Mouse (Mus musculus) adrenal gland, postnatal 4 days (tissue): ENCODE data around the gene Mst1. TPM values are rescaled to one million over a fixed set of nuclear protein-coding genes. Genes with fewer than 3 reads are reported as not detected.

ENCODE experiments used
- DNase-seq, 2 experiments: peaks; one replicate each; pipeline ENCODE4 v3.0.0; 2021 to 2022; ENCODE audit warnings: low spot score in 2 of 2, mixed read lengths in 2 of 2
- total RNA-seq, 2 experiments: library from RNA; stranded (reverse); gene quantifications; 2 replicates each; pipeline ENCODE4 v1.2.3; 2021

Mst1 gene
- total RNA-seq, 2 experiments from 2014 or later: 0.67 to 10.3 TPM

DNA sequence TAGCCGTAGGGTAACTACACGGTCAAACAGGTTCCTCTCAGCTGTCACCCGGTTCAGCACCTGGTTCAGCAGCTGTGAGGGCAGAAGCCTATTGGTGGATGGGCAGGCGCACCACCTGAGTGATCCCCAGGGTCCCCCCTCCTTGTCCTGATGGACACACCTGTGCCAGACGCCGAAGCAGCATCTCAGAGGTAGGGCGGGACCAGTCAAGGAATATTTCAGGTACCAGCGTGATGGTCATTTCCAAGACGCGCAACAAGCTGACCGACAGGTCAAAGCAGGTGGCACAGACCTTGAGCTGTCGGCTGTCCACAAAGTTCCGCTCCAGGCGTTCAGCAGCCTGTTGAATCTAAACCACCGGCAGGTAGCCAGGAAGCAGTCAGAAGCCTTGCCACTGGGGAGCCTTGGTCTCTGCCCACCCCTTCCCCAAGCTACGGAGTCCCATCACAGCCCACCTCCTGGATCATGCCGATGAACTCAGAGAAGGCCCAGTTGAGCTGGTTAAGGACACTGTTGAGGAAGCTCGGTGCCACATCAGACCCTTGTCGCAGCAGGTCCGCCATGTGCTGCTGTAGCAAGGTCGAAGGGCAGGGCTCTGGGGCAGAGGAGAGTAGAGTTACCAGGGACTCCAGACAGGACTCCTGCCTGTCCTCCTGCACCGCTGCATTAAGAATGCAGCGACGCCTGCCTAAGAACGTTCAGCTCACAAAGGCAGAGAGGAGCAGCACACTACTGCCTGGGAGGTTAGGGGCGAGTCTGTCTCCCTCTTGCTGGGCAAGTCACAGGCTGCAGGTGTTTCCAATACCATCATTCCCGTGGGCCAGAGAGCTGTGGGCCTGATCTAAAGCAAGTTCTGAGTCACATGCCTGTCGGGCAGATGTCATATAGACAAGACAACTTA, 23.6 kb upstream of the Mst1 start:
- no peak for DNase-seq

DNA sequence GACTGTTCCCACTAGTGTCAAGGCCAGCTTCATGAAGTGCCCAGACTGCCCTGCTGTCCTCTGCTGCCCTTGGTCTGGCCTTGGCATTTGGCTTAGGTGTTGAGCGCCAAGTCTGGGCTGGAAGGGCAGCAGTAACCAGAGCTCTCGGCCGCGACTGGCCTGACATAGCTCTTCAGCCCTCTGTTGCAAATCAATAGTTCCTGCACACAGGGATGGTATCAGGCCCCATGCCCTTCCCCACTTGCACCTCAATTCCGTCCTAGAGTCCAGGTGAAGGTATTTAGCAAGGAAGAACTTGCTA, 23.0 kb upstream of the Mst1 start:
- no peak for DNase-seq

DNA sequence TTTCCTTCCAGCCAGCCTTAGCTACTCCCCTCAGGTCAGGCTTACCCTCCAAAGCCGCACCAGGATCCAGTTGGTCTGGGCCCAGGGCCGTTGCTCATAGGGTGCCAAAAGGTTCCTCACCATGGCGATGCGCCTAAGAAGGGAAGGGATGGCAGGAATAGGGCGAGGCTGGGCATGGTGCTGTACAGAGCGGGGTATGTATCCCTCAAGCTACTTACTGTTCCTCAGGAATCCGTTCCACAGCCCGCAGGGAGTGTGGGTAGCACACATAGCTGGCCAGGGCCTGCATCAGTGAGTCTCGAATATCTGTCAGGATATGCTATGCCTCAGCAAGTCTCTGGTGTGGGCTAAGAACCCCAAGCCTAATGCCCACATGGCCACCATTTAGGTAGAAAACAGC, 21.9 kb upstream of the Mst1 start:
- no peak for DNase-seq

DNA sequence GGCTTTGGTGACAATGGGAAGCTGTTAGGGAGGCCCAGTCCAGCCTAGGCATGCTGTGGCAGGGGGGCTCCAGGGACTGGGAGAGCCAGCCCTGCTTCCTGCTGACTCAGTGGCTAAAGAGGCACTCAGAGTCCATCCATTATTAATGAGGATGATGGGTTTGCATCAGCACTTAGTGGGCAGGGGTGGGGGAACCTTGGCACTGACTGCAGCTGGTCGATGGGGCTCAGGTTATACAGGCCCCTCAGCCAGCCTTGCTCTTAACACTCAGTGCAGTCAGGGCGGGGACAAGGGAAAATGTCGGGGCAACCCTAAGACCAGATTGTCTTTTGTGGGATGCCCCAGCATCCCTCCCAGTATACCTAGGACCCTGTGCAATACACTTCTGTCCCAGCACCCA, 18.1 kb upstream of the Mst1 start:
- no peak for DNase-seq

DNA sequence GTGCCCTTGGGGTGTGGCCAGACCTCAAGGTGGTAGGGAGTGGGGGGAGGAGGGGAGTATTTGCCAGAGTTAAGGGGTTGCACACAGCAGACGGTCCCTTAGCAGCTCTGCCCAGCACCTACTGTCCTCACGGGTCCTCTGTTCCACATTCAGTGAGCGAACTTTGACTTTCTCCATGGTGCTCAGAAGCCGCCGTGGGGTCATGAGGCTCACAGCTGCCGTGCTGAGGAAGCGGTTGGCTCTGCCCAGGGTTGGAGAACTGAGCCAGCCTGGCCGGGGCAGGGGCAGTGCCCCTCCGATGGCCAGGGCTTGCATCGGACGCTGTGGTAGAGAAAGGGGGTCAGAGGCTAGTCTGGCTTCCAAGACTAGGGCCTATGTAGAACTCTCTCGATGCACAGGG, 16.9 kb upstream of the Mst1 start:
- DNase-seq: no peak

DNA sequence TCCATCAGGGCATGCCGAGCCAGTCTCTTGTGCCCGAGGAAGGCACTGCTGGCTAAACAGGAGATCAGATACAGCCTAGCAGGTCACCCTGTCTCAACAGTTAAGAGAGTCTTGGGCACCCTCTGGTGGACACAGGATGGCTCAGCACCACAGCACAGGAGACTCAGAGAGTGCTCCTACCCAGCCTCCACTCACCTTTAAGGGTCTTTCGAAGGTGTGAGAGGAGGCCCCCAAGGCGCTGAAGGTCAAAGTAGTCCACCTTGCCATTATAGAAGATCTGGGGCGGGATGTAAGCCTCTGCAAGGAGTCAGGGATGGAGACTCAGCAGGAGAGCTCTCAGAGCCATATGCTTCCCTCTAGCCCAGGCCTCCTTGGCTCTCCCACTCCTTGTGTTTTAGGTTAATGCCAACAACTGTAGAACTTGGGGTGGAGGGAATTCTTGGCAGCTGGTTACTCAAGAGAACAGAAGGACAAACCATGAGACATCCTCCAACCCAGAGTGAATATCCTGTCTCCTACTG, 14.7 kb upstream of the Mst1 start:
- no peak for DNase-seq

DNA sequence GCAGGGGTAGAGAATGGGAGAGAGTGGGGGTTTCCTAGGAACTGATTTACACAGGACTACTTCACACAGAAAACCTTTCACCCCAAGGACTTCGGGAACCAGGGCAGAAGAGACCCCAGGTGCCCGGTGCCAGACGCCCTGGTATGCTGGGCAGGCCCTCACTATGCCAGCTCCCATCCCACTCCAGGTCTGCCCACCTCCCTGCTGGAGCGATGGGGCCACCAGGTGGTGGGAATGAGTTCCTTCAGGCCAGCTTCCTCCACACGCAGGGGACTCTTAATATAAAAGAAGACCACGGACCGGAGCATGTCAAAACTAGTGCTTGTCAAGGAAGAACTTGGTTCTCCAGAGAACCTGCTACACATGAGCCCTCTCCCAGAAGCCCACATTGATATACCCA, 13.0 kb upstream of the Mst1 start:
- no peak for DNase-seq

DNA sequence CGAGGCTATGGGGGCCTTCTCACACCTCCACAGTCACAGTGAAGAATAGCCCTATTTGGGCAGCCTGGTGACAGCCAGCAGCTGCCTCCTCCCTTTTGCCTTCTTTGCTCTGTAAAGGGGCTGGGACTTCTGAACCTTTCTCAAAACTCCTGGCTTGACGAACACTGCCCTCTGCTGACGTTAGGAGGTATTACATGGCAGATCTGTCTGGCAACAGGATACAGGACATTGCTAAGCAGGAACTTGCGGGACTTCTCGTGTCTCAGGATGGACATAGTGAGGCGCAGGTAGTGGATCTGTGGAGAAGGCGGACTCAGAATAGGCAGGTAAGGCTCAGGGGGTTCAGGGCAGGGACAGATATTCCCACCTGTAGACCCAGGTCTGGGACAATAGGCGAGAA, 12.3 kb upstream of the Mst1 start:
- DNase-seq: peak in 1 of 2 experiments; percentile 71

DNA sequence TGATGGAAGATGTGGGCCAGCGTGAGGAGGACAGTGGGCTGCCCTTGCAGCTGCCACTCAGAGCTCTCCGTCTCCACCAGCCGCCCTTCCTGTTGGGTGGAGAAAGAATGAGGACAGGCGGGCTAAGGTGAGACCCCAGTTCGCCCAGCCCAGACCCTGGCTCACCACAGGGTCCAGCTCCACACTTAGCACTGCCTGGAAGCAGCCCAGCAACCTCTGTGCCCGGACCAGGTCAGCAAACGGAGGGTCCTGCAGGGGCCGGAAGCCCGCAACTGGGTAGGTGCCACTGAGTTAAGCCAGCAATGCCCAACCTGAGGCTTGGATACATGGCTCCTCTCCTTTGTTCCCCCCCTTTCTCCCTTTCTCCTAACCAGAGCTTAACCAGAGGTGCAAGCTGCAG, 11.2 kb upstream of the Mst1 start:
- DNase-seq: no peak

DNA sequence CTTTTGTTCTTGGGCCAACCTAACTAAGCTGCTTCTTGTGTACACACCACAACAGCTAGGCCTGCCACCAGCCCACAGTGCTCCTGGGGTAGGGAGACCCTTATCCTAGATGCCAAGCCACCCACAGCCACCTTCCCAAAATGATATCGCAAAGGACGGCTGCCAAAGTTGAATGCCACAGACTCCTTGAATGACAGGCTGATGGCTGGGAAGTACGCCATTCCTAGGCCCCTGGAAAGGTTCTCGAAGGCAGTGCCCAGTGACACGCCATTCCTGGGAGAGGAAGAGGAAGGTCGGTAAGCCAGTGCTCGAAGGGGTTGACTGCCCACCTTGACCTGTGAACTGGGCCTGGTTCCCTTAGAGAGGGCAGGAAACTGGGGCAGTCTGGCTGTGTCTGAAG, 10.7 kb upstream of the Mst1 start:
- DNase-seq: no peak

DNA sequence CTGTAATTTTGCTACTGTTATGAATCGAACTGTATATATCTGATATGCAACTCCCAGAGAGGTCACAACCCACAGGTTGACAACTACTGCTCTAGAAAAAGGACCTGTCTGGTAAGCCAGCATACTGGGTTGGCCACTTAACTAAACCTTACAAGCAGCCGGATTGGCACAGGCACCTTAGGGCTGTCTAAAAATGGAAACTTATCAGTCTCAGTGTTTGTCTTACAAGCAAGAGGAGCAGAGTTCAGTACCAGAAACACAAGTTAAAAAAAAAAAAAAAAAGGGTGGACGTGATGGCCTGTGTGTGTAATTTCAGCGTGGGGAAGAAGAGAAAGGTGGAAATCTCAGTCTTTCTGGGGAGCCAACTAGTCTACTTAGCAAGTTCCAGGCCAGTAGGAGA, 8.4 kb upstream of the Mst1 start:
- DNase-seq: no peak

DNA sequence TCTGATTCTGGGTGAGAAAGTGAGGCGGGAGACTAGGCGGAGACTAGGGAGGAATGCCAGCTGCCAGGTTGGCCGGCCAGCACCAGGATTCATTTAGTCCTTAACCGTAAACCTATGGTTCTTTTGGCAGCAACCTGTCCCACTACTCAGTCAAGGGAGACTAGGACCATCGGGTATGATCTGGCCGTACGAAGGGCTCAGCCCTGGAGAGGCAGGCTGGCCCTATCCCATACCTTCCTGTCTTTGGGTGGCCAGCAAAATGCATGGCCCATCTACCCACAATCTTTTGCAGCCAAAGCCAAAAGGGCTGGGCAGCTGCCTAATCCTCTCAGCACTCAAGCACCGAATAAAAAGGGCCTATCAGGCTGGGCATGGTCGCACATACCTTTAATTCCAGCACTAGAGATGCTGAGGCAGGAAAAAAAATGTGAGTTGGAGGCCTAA, 7.7 kb upstream of the Mst1 start:
- DNase-seq: no peak

DNA sequence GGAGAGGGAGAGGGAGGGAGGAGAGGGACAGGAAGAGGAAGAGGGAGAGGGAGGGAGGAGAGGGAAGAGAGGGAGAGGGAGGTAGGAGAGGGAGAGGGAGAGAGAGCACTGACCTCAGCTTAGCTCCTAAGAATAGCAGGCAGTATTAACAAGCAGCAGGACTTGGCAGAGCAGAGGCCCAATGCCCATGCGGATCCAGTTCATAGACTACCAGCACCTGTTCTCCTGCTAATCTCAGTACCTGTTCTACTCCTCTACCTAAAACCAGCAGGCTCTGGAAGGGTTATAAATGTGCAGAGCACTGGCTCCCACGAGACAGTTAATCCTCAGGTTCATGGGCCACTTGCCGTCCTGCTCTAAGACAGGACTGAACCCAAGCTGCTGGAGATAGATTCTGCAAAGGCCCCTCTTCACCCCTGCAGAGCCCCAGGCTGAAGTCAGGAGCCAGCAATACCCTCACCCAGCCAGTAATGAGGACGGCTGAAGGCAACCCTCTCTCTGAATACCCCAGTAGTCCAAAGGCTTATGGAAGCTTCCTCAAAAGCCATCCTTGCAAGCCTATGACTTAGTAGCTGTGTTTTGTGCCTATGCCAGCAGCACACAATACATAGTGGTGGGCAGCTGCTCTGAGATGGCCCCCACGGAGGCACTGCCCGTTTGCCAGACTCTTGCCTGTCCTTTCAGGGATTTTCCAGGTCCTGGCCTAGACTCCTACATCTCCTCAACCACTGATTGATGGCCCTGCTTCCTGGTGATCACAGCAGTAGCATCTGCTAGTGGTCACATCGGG, 6.9 kb upstream of the Mst1 start:
- DNase-seq: no peak

DNA sequence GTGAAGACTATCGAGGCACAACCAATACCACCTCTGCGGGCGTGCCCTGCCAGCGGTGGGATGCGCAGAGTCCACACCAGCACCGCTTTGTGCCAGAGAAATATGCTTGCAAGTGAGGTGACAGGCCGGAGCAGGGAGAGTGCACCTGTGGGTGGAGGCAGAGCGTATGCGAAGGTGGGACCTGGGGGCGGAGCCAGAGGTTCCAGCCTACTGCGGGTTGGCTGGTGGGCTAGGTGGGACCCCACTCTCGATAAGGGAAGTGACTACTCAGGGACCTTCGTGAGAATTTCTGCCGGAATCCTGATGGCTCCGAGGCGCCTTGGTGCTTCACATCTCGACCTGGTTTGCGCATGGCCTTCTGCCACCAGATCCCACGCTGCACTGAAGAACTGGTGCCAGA, 2.3 kb downstream of the Mst1 start:
- no peak for DNase-seq

DNA sequence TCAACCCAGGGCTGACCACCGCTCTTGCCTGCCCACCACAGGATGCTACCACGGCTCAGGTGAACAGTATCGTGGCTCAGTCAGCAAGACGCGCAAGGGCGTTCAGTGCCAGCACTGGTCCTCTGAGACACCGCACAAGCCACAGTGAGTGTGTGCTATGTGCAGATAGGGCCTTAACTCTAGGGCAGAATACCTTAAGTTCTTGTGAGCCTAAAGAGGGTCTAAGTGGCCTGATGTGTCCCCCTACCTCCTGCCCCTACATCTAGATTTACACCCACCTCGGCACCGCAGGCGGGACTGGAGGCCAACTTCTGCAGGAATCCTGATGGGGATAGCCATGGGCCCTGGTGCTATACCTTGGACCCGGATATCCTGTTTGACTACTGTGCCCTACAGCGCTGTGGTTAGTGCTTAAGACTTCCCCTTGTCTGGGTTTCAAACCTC, 2.8 kb downstream of the Mst1 start, which contains the start of gene Rnf123:
TSS of gene Rnf123 (minus strand) at position 359 of the 444 bp plus-strand sequence.
- DNase-seq: no peak

DNA sequence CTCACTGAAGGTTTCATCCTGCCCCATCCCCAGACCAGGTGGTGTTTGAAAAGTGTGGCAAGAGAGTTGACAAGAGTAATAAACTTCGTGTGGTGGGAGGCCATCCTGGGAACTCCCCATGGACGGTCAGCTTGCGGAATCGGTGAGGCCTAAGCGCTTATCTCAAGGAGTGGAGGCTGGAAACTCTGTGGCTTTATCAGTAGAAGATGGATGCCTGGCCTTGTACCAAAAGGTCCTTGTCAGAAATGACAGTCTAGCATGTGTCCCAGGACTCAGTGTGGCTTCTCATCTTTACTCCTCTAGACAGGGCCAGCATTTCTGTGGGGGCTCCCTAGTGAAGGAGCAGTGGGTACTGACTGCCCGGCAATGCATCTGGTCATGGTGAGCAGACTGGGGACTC, 3.3 kb downstream of the Mst1 start:
- DNase-seq: no peak

DNA sequence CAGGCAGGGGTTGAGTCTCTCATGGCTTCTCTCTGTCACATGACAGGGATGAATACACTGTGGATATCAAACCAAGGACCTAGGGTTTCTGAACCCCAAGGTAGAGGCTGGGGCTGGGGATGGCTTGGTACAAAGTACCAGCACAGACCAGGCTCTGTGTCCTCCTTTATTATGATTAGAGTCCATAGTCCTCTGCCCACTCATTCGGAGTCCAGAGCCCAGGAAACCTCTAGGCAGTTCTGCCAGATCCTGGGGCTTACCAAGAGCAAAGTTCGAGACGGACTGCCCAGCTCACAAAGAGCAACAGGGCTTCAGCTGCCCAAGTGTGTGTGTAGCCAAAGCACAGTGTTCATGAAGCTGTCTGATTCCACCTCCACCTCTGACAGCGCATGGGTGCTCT, 5.0 kb downstream of the Mst1 start:
- DNase-seq: no peak

DNA sequence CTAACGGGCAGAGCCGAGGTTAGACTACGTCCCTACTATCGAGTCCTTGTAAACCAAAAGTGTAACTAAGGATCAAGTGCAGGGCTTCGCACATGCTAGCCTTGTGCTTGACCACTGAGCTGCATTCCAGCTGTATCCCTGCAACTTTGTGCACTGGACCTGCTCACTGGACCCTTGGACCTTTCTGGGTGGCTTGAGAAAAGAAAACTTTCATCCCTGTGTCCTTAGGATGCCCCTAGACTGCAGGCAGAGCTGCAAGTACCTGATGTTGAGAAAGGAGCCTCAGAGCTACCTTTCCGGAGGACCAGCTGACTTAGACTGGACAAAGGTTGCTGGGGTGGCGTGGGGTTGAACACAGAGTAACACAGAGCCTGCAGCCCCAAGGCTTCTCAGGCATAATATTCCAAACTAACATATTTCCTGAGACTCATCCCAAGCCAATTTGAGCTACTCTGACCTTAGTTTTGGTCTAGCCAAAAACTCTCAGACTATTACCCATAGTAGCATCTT, 10.4 kb downstream of the Mst1 start:
- no peak for DNase-seq

DNA sequence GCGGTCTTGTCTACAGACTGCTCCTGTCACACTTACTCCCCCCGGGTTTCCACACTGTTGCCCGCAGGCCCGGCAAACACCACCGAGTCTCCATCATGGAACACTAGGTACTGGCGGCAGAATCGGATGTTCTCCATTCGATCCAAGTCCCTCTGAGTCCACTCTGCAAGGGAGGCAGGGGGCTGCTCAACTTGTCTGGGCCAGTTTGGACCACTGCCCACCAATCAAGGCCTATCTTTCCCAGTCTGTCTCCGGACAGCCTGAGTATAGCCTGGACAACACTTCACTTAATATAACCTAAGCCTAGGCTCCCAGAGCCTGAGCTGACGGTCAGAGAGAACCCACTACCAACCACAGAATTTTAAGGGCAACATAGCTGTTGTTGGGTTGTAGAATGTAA, 13.3 kb downstream of the Mst1 start:
- no peak for DNase-seq

DNA sequence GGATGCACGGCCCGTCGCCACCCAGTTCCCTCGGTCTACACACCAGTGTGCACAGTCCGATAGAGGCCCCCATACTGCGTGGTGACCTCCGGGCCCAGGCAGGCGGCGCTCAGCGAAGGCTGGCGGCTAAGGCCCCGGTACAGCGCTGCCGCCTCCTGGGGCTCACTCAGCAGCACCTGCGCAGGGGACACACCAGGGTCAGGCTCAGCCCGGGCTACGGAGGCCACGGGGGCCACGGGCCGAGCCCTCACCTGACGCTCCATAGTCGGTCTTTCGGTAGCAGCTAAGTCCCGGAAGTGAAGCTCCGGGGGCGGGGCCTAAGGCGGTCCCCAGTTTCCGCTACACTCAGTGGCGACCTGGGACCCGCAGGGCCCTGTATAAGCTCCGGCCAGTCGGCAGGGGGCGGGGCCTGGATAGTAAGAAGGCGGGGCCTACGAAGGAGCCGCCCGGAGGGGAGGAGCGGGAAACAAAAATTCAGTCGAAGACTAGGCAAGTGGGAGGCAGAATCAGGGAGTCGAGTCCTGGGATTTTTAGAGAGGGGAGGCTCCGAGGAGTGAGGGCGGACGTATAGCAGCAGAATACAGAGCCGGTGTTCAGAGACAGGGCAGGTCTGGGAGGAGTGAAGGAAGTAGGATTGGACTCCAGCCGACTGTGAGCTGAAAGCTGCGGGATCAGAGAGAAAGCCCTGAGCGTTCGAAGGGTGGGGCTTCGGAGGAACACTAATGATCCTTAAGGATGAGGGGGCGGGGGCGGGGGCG, 14.1 kb downstream of the Mst1 start, which contains the start of gene Apeh:
TSS of gene Apeh (minus strand) at position 423 of the 758 bp plus-strand sequence.
- peak; percentile 85 to 93 for DNase-seq

DNA sequence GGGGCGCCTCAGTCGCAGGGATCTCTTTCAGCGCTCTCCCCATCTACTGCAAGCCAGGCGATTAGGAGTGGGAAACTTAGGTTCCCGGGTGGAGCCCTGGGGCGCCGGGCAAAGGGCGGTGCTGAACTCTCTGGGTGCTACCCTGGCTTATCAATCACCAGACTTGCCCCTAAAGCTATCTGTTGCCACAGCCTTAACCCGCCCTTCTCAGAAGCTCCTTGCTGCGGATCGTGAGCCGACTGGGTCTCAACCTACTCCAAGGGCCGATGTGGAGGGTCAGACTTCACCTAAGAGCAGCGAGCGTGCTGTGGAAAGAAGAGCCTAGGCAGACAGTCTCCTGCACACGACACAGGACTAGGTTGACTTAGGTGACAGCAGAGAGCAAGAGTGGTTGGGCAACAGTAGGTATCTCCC, 14.8 kb downstream of the Mst1 start:
- DNase-seq: no peak
